In the genomic region with DNA sequence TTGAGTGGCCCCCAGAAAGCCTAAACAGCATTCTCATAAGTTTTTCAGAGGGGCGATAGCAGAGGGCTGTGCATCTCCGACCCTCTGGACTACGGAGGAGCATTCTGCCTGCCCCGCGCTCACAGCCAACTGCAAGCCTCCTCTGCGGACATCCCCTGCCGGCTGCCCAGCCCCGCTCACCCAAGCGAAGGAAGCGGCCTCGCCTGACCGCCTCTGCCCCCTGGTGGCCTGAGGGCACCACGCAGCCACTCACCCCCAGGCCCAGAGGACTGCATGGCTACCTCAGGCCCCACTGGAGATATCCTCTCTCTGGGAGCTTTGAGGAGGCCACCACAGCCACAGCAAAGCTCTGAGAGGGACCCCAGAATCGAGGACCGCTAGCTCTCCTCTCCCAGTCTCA, we compare ENCODE assay signal across 8 mouse cellular contexts. TPM values are rescaled to one million over a fixed set of nuclear protein-coding genes. Genes with fewer than 3 reads are reported as not detected.
DNase-seq lines count a peak whose midpoint lies in the region; ATAC-seq lines count a peak whose summit lies in the region.

No protein-coding gene starts in this region.

- no peaks in the 10 kb centered on the region for H3K9me3 ChIP-seq in hindbrain, embryonic 12.5 days (replicated peaks)

- peaks cover 32% of the 10 kb centered on the region for H3K4me1 ChIP-seq in hindbrain, embryonic 12.5 days

- peak overlapping the region; percentile 17 for H3K4me2 ChIP-seq in hindbrain, embryonic 12.5 days (replicated peaks)

- peak overlapping the region; percentile 29; the same call in 1 of the 2 replicates for H3K9ac ChIP-seq in hindbrain, embryonic 12.5 days

- WGBS in hindbrain, embryonic 12.5 days: 4% methylated on average over 15 of the region's 15 CpGs

- peak; percentile 65 for ATAC-seq in hindbrain, embryonic 12.5 days (ENCODE audit: low FRiP score)
- ATAC-seq in megakaryocyte, adult 5-6 weeks (ENCODE audit: poor library complexity, severe bottlenecking): peak; percentile 85

- H3K36me3 ChIP-seq in hindbrain, embryonic 12.5 days: no peaks in the 10 kb centered on the region

- H3K27me3 ChIP-seq in hindbrain, embryonic 12.5 days: peaks cover 9% of the 10 kb centered on the region

- peak overlapping the region; percentile 80 for H3K27ac ChIP-seq in hindbrain, embryonic 12.5 days

- peak; percentile 43 for DNase-seq in R1 (ENCODE audit: low read depth, low spot score)
- DNase-seq in cerebellum, postnatal 14 days: peak; percentile 85 to 89
- DNase-seq in frontal cortex, postnatal 36 days (ENCODE audit: low spot score in 2 of 2): peak; percentile 62 to 64
- peak; percentile 63 to 71 for DNase-seq in layer of hippocampus, postnatal 25 days (ENCODE audit: extremely low spot score in 1 of 2, low spot score in 1 of 2)
- peak; percentile 58 for DNase-seq in right cerebral cortex, adult 18-20 months
- DNase-seq in urinary bladder, postnatal 10 days (ENCODE audit: low spot score): peak; percentile 53

- H3K4me3 ChIP-seq in hindbrain, embryonic 12.5 days: no peak overlapping the region

RNA-seq across cellular contexts. Expression of gene Dlk1, which starts 58.8 kb away (rescaled TPM):
- 140 and 145 TPM in 2 replicates for polyA plus RNA-seq in hindbrain, embryonic 12.5 days (2016; fragmentation: Nextera tagmentation; extraction: Ambion mirVana)
- 1 to 10 TPM; 3.4 to 6.7 TPM for total RNA-seq in layer of hippocampus, postnatal 25 days (2021)
- not detected in 2 replicates for total RNA-seq in megakaryocyte, adult 5-6 weeks (2015)
- total RNA-seq in megakaryocyte, adult 5-6 weeks (2017): not detected in 2 replicates

Comparison
In these comparisons a context has a peak if more than half of its experiments do, and no peak if none do; other contexts are left out.
1. RNA of gene Dlk1, which starts 58.8 kb away (total RNA-seq): 3.4 to 6.7 TPM in layer of hippocampus, postnatal 25 days; not detected in megakaryocyte, adult 5-6 weeks; every median in the first group is over 4 times any median in the second.
2. Peak in every context shown above with its lines, with median percentiles within 50 percentile points of each other: DNase-seq.